4 mouse cellular contexts compared by ENCODE assay signal in the genomic region with DNA sequence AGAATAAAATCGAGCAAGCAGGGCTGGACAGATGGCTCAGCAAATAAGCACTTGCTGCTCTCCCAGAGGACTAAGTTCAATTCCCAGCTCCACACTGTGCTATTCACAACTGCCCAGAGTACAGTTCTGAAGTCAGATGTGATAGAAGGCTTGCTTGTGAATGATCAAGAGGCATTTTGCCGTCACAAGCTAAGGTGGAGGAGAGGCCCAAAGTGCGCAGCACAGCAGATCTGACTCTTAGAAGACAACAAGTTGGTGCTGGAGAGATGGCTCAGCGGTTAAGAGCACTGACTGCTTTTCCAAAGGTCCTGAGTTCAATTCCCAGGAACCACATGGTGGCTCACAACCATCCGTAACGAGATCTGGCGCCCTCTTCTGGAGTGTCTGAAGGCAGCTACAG. TPM values are rescaled to one million over a fixed set of nuclear protein-coding genes. Genes with fewer than 3 reads are reported as not detected.
"Had no signal": no experiment of that assay in that cellular context is flagged by ENCODE, and none has a peak within 500 bp of the region (broad histone marks: within the 10 kb centered on the region; RNA-seq: fewer than 3 reads in every experiment).

No protein-coding gene starts in this region.

RNA-seq across cellular contexts. Expression of a gene that starts 31.9 kb away (rescaled TPM):
- polyA plus RNA-seq: inflammation-experienced regulatory T-cells, adult 6 months had no signal

RNA-seq across cellular contexts. Expression of a gene that starts 52.1 kb away (rescaled TPM):
- total RNA-seq: gastrocnemius, postnatal 25 days; granulocyte monocyte progenitor cell, adult 5-6 weeks had no signal
- polyA plus RNA-seq: inflammation-experienced regulatory T-cells, adult 6 months; limb, embryonic 15.5 days had no signal
